Mouse (Mus musculus) embryonic facial prominence, embryonic 14.5 days (tissue): Measurements from ENCODE around the gene Trmt61a. TPM values are rescaled to one million over a fixed set of nuclear protein-coding genes. Genes with fewer than 3 reads are reported as not detected.

Source experiments
- ATAC-seq: fragments of 200-750 bp; cut with Nextera tagmentation; 2 replicates; pipeline ENCODE4 v1.8.0; 2017; ENCODE audit warnings: low read depth, moderate number of reproducible peaks, moderate TSS enrichment
- DNase-seq: peaks from one replicate; pipeline ENCODE4 v3.0.0-alpha.2; 2015; ENCODE audit warnings: low spot score
- H3K27ac ChIP-seq: fragments of 300-500 bp; sonication (generic); replicated peaks from 2 replicates; pipeline ENCODE4 v1.5.1; 2014; ENCODE audit warnings: low read depth, mild to moderate bottlenecking, low read length, moderate library complexity
- H3K27me3 ChIP-seq: fragments of 300-500 bp; sonication (generic); replicated peaks from 2 replicates; pipeline ENCODE4 v1.6.1; 2014; ENCODE audit warnings: low read length; ENCODE audit not compliant: control insufficient read depth, insufficient read depth
- H3K36me3 ChIP-seq: fragments of 300-500 bp; sonication (generic); 2 replicates; pipeline ENCODE4 v1.6.1; 2014; ENCODE audit warnings: low read length, mixed read lengths; ENCODE audit not compliant: control insufficient read depth, insufficient read depth
- H3K4me1 ChIP-seq: fragments of 300-500 bp; sonication (generic); 2 replicates; pipeline ENCODE4 v1.6.1; 2014; ENCODE audit warnings: antibody characterized with exemption, low read length; ENCODE audit not compliant: control insufficient read depth, insufficient read depth
- H3K4me2 ChIP-seq: fragments of 300-500 bp; sonication (generic); 2 replicates; pipeline ENCODE4 v1.6.1; 2014; ENCODE audit warnings: low read depth, mild to moderate bottlenecking, low read length, moderate library complexity, mixed read lengths
- H3K4me3 ChIP-seq: fragments of 300-500 bp; sonication (generic); 2 replicates; pipeline ENCODE4 v1.5.1; 2014; ENCODE audit warnings: low read depth, mild to moderate bottlenecking, low read length
- H3K9ac ChIP-seq: fragments of 300-500 bp; sonication (generic); 2 replicates; pipeline ENCODE4 v1.6.1; 2014; ENCODE audit warnings: low read depth, mild to moderate bottlenecking, low read length, moderate library complexity, mixed read lengths
- H3K9me3 ChIP-seq: fragments of 300-500 bp; sonication (generic); 2 replicates; pipeline ENCODE4 v1.6.1; 2016; ENCODE audit warnings: low read length; ENCODE audit not compliant: control insufficient read depth
- WGBS: fragments of 180-500 bp; shearing (Covaris S2); extraction: QIAGEN DNeasy Blood & Tissue Kit; methylation state at CpG from one replicate; pipeline ENCODE4 v1.1.7; 2014; 5-methylcytosine and 5-hydroxymethylcytosine counted together
- polyA plus RNA-seq: library from polyadenylated mRNA; unstranded; fragments of >200 nt; fragmentation: Nextera tagmentation; extraction: Ambion mirVana; gene quantifications from 2 replicates; pipeline ENCODE4 v1.2.1, GENCODE M21; 2014

The Trmt61a gene
- polyA plus RNA-seq, 1 experiment from 2014 or later: 5.8 TPM

- H3K9ac ChIP-seq: no peak overlapping the region
- H3K27me3 ChIP-seq: no peaks in the 10 kb centered on the region
- ATAC-seq: no peak
- H3K36me3 ChIP-seq: no peaks in the 10 kb centered on the region
- H3K4me1 ChIP-seq: peaks cover 23% of the 10 kb centered on the region
- H3K4me3 ChIP-seq: no peak overlapping the region
- 71% methylated on average over 4 of the region's 4 CpGs for WGBS
- no peak overlapping the region for H3K27ac ChIP-seq
- DNase-seq: no peak
- no peak overlapping the region for H3K4me2 ChIP-seq
- H3K9me3 ChIP-seq: no peaks in the 10 kb centered on the region
These were observed 19.8 kb downstream of the Trmt61a start for GRCm38 (mm10) chr12:111697708-111698107.

DNA sequence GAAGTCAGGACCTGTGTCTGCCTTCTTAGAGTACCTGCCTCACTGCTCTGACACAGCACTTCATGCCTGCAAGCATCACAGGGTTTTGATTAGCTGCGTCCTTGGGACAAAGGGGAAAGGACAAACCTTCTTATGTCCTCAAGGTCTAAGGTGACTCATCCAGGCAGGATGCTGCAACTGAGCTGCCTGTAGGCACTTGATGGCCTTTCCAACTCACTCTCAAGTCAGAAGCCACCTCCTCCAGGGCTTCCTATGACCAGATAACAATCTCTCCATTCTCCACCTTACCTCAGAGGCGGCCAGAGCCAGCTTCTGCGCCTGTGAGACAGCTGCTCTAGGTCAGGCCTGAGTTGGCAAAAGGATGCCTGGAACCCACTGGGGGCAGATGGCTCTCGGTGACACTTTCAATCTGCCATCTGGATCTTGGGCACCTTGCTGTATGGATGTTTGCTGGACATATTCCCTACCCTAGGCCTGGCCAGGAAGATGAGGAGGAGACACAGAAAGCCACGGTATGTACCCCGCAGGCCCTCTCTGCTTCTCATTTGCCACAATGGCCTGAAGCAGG lies 20.5 kb downstream of the Trmt61a start:
- no peak overlapping the region for H3K27ac ChIP-seq
- H3K4me2 ChIP-seq: no peak overlapping the region
- H3K9ac ChIP-seq: no peak overlapping the region
- 65% methylated on average over 6 of the region's 6 CpGs for WGBS
- peaks cover 18% of the 10 kb centered on the region for H3K4me1 ChIP-seq
- no peak for DNase-seq
- H3K4me3 ChIP-seq: no peak overlapping the region
- H3K27me3 ChIP-seq: no peaks in the 10 kb centered on the region
- no peaks in the 10 kb centered on the region for H3K9me3 ChIP-seq
- ATAC-seq: no peak
- H3K36me3 ChIP-seq: no peaks in the 10 kb centered on the region

- Histone ChIP-seq H3K9ac (no peak overlapping the region), H3K4me1 (peaks cover 8% of the 10 kb centered on the region; the same call in 1 of the 2 replicates), H3K4me3 (no peak overlapping the region), H3K36me3 (no peaks in the 10 kb centered on the region), H3K27ac (no peak overlapping the region), H3K4me2 (no peak overlapping the region), H3K9me3 (no peaks in the 10 kb centered on the region), H3K27me3 (no peaks in the 10 kb centered on the region)
- 76% methylated on average over 4 of the region's 4 CpGs for WGBS
- DNase-seq (no peak), ATAC-seq (no peak)
These were observed 21.6 kb downstream of the Trmt61a start for GRCm38 (mm10) chr12:111699542-111699941.

DNA sequence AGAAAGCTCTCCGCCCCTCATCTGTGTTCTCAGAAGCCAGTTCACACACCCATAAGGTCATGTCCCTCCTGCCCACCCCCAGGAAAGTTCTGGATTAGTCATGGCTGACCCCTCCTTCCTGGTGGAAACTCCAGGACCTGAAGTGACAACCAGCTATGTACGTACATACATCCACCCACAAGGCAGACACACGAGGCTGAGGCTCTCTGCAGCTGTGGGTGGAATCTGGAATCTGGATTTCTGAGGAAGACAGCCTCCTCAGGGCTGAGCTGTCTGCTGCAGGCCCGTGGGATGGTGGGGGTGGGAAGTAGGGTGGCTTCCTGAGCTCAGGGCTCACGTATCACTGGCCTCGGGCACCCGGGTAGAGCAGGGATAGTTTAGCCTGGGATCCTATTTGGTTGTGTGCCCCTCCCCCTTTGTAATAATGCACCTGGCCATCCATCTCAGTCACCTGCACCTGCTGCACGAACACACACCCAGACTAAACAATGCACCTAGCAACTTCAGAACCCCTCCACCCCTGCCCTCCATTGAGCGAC lies 23.1 kb downstream of the Trmt61a start:
- Histone ChIP-seq H3K4me1 (peaks cover 10% of the 10 kb centered on the region), H3K36me3 (no peaks in the 10 kb centered on the region), H3K9me3 (no peaks in the 10 kb centered on the region), H3K9ac (no peak overlapping the region), H3K27ac (no peak overlapping the region), H3K4me3 (no peak overlapping the region), H3K4me2 (no peak overlapping the region), H3K27me3 (no peaks in the 10 kb centered on the region)
- peak; percentile 44; the same call in 1 of the 2 replicates for ATAC-seq
- no peak for DNase-seq
- WGBS: 45% methylated on average over 9 of the region's 9 CpGs

DNA sequence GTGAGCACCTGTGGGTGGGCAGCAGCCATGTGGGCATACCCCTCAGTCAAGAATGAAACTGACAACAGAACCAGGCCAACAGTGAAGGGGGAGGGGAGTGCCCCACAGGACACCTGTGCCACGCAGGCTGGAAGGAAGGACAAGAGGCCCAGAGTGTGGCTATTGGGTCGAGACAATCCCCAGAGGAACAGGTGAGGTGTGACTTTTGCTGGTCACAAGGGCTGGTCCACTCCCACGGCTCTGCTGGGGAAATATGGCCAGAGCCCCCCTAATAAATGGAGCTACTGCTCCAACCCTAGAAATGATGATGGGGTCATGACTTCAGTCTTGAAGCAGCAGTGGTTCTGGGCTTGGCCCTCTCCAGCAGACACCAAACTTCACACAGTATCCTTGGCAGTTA lies 25.4 kb downstream of the Trmt61a start:
- DNase-seq (no peak), ATAC-seq (no peak)
- whole genome bisulfite sequencing: 65% methylated on average over 3 of the region's 3 CpGs
- no peak overlapping the region for H3K4me2 ChIP-seq
- peaks cover 10% of the 10 kb centered on the region for H3K4me1 ChIP-seq
- H3K36me3 ChIP-seq: peaks cover 15% of the 10 kb centered on the region; the same call in 1 of the 2 replicates
- no peak overlapping the region for H3K27ac ChIP-seq
- H3K4me3 ChIP-seq: no peak overlapping the region
- no peak overlapping the region for H3K9ac ChIP-seq
- no peaks in the 10 kb centered on the region for H3K9me3 ChIP-seq
- no peaks in the 10 kb centered on the region for H3K27me3 ChIP-seq

- Histone ChIP-seq H3K27me3 (no peaks in the 10 kb centered on the region), H3K4me3 (no peak overlapping the region), H3K9ac (0 out of 2 replicates have a peak overlapping the region, but pooled peaks have one; percentile 27), H3K4me2 (no peak overlapping the region), H3K27ac (peak overlapping the region; percentile 39), H3K4me1 (peaks cover 10% of the 10 kb centered on the region), H3K9me3 (no peaks in the 10 kb centered on the region), H3K36me3 (peaks cover 27% of the 10 kb centered on the region)
- 16% methylated on average over 9 of the region's 9 CpGs for WGBS
- ATAC-seq (peak; percentile 79), DNase-seq (peak; percentile 89)
These were observed 26.7 kb downstream of the Trmt61a start for GRCm38 (mm10) chr12:111704609-111705008.

- WGBS: 61% methylated on average over 15 of the region's 15 CpGs
- peak overlapping the region; percentile 39 for H3K27ac ChIP-seq
- DNase-seq: no peak
- no peak overlapping the region for H3K4me3 ChIP-seq
- no peaks in the 10 kb centered on the region for H3K27me3 ChIP-seq
- peaks cover 10% of the 10 kb centered on the region for H3K4me1 ChIP-seq
- 0 out of 2 replicates have a peak overlapping the region, but pooled peaks have one; percentile 27 for H3K9ac ChIP-seq
- H3K4me2 ChIP-seq: no peak overlapping the region
- H3K9me3 ChIP-seq: no peaks in the 10 kb centered on the region
- ATAC-seq: 0 out of 2 replicates have a peak, but pooled peaks have one; percentile 13
- peaks cover 35% of the 10 kb centered on the region for H3K36me3 ChIP-seq
These were observed 27.5 kb downstream of the Trmt61a start for GRCm38 (mm10) chr12:111705186-111705973.

DNA sequence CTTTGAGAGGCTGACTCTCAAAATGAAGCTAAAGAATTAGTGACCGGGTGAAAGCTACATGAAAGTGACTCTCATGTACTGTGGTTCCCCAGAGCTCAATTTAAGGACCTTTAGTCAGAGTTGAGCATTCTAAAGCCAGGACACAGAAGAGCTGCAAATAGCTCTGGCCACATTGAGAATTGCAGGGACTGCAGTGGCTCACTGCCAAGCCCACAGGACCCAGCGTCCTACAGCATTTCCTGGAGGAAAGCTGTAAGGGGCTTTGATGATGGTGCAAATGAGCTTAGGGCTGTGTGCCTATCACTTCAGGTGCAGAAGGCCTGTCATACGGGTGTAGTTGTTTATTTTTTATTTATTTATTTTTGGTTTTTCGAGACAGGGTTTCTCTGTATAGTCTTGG lies 30.3 kb downstream of the Trmt61a start:
- Histone ChIP-seq H3K9me3 (no peaks in the 10 kb centered on the region), H3K9ac (no peak overlapping the region), H3K27ac (no peak overlapping the region), H3K4me1 (peaks cover 17% of the 10 kb centered on the region), H3K36me3 (peaks cover 44% of the 10 kb centered on the region), H3K27me3 (no peaks in the 10 kb centered on the region), H3K4me2 (no peak overlapping the region), H3K4me3 (no peak overlapping the region)
- ATAC-seq (no peak), DNase-seq (no peak)
- 73% methylated on average over 4 of the region's 4 CpGs for WGBS
